ENCODE assay signal across 8 mouse cellular contexts in genomic region chr2:103871522-103872276, GRCm38 (mm10).
A peak's percentile ranks its signal among the peaks of the same experiment; 100 is the strongest.
DNase-seq lines count a peak whose midpoint lies in the region; ATAC-seq and TF ChIP-seq lines count a peak whose summit lies in the region.

No protein-coding gene starts in this region.

- no peak overlapping the region for H3K27ac ChIP-seq in MEL (ENCODE audit: control insufficient read depth, low read depth, low read length)
- no peak overlapping the region for H3K27ac ChIP-seq in forebrain, embryonic 16.5 days (ENCODE audit: low read length)
- no peak overlapping the region for H3K27ac ChIP-seq in hindbrain, embryonic 10.5 days
- no peak overlapping the region for H3K27ac ChIP-seq in lung, embryonic 16.5 days (ENCODE audit: low read length)

- H3K27me3 ChIP-seq in MEL (ENCODE audit: control insufficient read depth in 1 of 2, insufficient read depth in 2 of 2, low read length in 2 of 2) = no peaks in the 10 kb centered on the region
- H3K27me3 ChIP-seq in forebrain, embryonic 16.5 days (replicated peaks; ENCODE audit: control insufficient read depth, insufficient read depth, low read length) = no peaks in the 10 kb centered on the region
- no peaks in the 10 kb centered on the region for H3K27me3 ChIP-seq in hindbrain, embryonic 10.5 days (ENCODE audit: insufficient read depth, poor library complexity, severe bottlenecking)
- no peaks in the 10 kb centered on the region for H3K27me3 ChIP-seq in lung, embryonic 16.5 days (ENCODE audit: control insufficient read depth, insufficient read depth, low read depth, low read length)

- 0 out of 2 replicates have a peak overlapping the region, but pooled peaks have one; percentile 6 for H3K4me2 ChIP-seq in forebrain, embryonic 16.5 days (ENCODE audit: low read length)
- H3K4me2 ChIP-seq in lung, embryonic 16.5 days (ENCODE audit: low read depth, low read length) = no peak overlapping the region

- TF ChIP-seq POLR2A in MEL (IDR thresholded peaks at IDR 0.05; ENCODE audit: control insufficient read depth in 1 of 2, insufficient read depth in 1 of 2, low read depth in 1 of 2, low read length in 2 of 2, poor library complexity in 1 of 2) = no peak

- no peak overlapping the region for H3K4me3 ChIP-seq in MEL (ENCODE audit: control insufficient read depth in 1 of 2, insufficient read depth in 1 of 2, low read depth in 2 of 2, low read length in 2 of 2)
- no peak overlapping the region for H3K4me3 ChIP-seq in forebrain, embryonic 16.5 days (replicated peaks; ENCODE audit: low read length)
- no peak overlapping the region for H3K4me3 ChIP-seq in hindbrain, embryonic 10.5 days
- no peak overlapping the region for H3K4me3 ChIP-seq in lung, embryonic 16.5 days (ENCODE audit: low read length)

- peaks cover 0 to 6% of the 10 kb centered on the region in 2 experiments; a peak in 2 of 4 replicates for H3K36me3 ChIP-seq in MEL (ENCODE audit: control insufficient read depth in 1 of 2, insufficient read depth in 2 of 2, low read length in 2 of 2)
- H3K36me3 ChIP-seq in forebrain, embryonic 16.5 days (ENCODE audit: control insufficient read depth, insufficient read depth) = no peaks in the 10 kb centered on the region
- no peaks in the 10 kb centered on the region for H3K36me3 ChIP-seq in hindbrain, embryonic 10.5 days
- H3K36me3 ChIP-seq in lung, embryonic 16.5 days (ENCODE audit: control insufficient read depth, insufficient read depth, low read length) = no peaks in the 10 kb centered on the region

- H3K4me1 ChIP-seq in MEL (ENCODE audit: control insufficient read depth in 1 of 2, insufficient read depth in 2 of 2, low read length in 2 of 2) = peaks cover 2 to 4% of the 10 kb centered on the region in 2 experiments; a peak in 3 of 4 replicates
- peaks cover 8% of the 10 kb centered on the region for H3K4me1 ChIP-seq in forebrain, embryonic 16.5 days (replicated peaks; ENCODE audit: control insufficient read depth, insufficient read depth, low read length)
- H3K4me1 ChIP-seq in hindbrain, embryonic 10.5 days (replicated peaks) = 0 out of 2 replicates have a peak, but pooled peaks cover 3% of the 10 kb centered on the region
- no peaks in the 10 kb centered on the region for H3K4me1 ChIP-seq in lung, embryonic 16.5 days (replicated peaks; ENCODE audit: control insufficient read depth, insufficient read depth, low read length)

- peak; percentile 83 for DNase-seq in MEL (ENCODE audit: low read depth, low spot score)
- DNase-seq in cerebellum, adult 11-12 months = peak; percentile 32
- peak; percentile 71 for DNase-seq in hindbrain, embryonic 10.5 days (ENCODE audit: low spot score)
- peak; percentile 67 for DNase-seq in layer of hippocampus, adult 9-10 months (ENCODE audit: low spot score)
- peak; percentile 53 for DNase-seq in ovary, adult 18-20 months (ENCODE audit: low spot score)
- DNase-seq in thymus, postnatal 0 days (ENCODE audit: low spot score) = peak; percentile 48

- ATAC-seq in forebrain, embryonic 16.5 days = peak; percentile 85
- ATAC-seq in lung, embryonic 16.5 days (ENCODE audit: low read depth) = peak; percentile 41

- TF ChIP-seq CTCF in MEL (IDR thresholded peaks at IDR 0.05 in 2 of 3, conservative IDR thresholded peaks at IDR 0.05 in 1 of 3; ENCODE audit: control insufficient read depth in 1 of 3, insufficient read depth in 1 of 3, low read depth in 2 of 3, low read length in 3 of 3, poor library complexity in 1 of 3, severe bottlenecking in 1 of 3) = peak; percentile 53 to 98 (median 78)

- no peak overlapping the region for H3K9ac ChIP-seq in MEL (ENCODE audit: control insufficient read depth, low read depth, low read length, poor library complexity, severe bottlenecking)
- no peak overlapping the region for H3K9ac ChIP-seq in forebrain, embryonic 16.5 days (replicated peaks; ENCODE audit: low read depth, low read length)
- no peak overlapping the region for H3K9ac ChIP-seq in lung, embryonic 16.5 days (ENCODE audit: low read length)

- no peaks in the 10 kb centered on the region for H3K79me2 ChIP-seq in MEL (ENCODE audit: control insufficient read depth, insufficient read depth, low read length, poor library complexity)

- 8% methylated on average over 12 of the region's 12 CpGs for WGBS in forebrain, embryonic 16.5 days
- WGBS in hindbrain, embryonic 10.5 days = 33% methylated on average over 12 of the region's 12 CpGs
- WGBS in lung, embryonic 16.5 days = 30% methylated on average over 12 of the region's 12 CpGs

- H3K9me3 ChIP-seq in MEL (replicated peaks; ENCODE audit: insufficient read depth, low read length) = no peaks in the 10 kb centered on the region
- no peaks in the 10 kb centered on the region for H3K9me3 ChIP-seq in forebrain, embryonic 16.5 days (ENCODE audit: control insufficient read depth, low read length)
- no peaks in the 10 kb centered on the region for H3K9me3 ChIP-seq in hindbrain, embryonic 10.5 days
- H3K9me3 ChIP-seq in lung, embryonic 16.5 days (ENCODE audit: control insufficient read depth, low read length) = no peaks in the 10 kb centered on the region

- peak; percentile 97 for TF ChIP-seq RAD21 in MEL (IDR thresholded peaks at IDR 0.05; ENCODE audit: low read depth, low read length)

- no peak; a peak in 1 of 4 replicates for TF ChIP-seq EP300 in MEL (IDR thresholded peaks at IDR 0.05; ENCODE audit: low read depth in 1 of 2, low read length in 2 of 2)

TF ChIP-seq in MEL, 35 proteins besides CTCF, POLR2A, EP300 and RAD21:
- TF ChIP-seq NELFE (IDR thresholded peaks at IDR 0.05; ENCODE audit: low read depth, low read length) (no peak), MYC (IDR thresholded peaks at IDR 0.05; ENCODE audit: low read depth, low read length) (no peak), SMC3 (IDR thresholded peaks at IDR 0.05; ENCODE audit: low read depth, low read length) (peak; percentile 99), ZC3H11A (IDR thresholded peaks at IDR 0.05; ENCODE audit: low read depth, low read length) (peak; percentile 100), KAT2A (conservative IDR thresholded peaks at IDR 0.05; ENCODE audit: low read depth, low read length) (no peak)

Comparison
In these comparisons a context has a peak if more than half of its experiments do, and no peak if none do; other contexts are left out.
1. DNase-seq: peak in every context shown above with its lines; median percentile 83 in MEL; 71 in hindbrain, embryonic 10.5 days; 67 in layer of hippocampus, adult 9-10 months; 53 in ovary, adult 18-20 months; 48 in thymus, postnatal 0 days; 32 in cerebellum, adult 11-12 months.